Mouse (Mus musculus) intestine, embryonic 16.5 days (tissue): Measurements from ENCODE around the gene Rbm39. TPM values are rescaled to one million over a fixed set of nuclear protein-coding genes. Genes with fewer than 3 reads are reported as not detected.
A peak's percentile ranks its signal among the peaks of the same experiment; 100 is the strongest.

Experiments used
- ATAC-seq: fragments of 200-750 bp; cut with Nextera tagmentation; 2 replicates; pipeline ENCODE4 v1.8.0; 2017; ENCODE audit warnings: moderate TSS enrichment, moderate library complexity
- H3K27ac ChIP-seq: fragments of 300-500 bp; sonication (generic); 2 replicates; pipeline ENCODE4 v1.5.1; 2014; ENCODE audit warnings: mild to moderate bottlenecking, low read length
- H3K27me3 ChIP-seq: fragments of 300-500 bp; sonication (generic); replicated peaks from 2 replicates; pipeline ENCODE4 v1.6.1; 2014; ENCODE audit warnings: low read length, control low read depth, mixed read lengths; ENCODE audit not compliant: control insufficient read depth, insufficient read depth
- H3K36me3 ChIP-seq: fragments of 300-500 bp; sonication (generic); 2 replicates; pipeline ENCODE4 v1.6.1; 2014; ENCODE audit warnings: low read length, control low read depth; ENCODE audit not compliant: control insufficient read depth, insufficient read depth
- H3K4me1 ChIP-seq: fragments of 300-500 bp; sonication (generic); 2 replicates; pipeline ENCODE4 v1.6.1; 2014; ENCODE audit warnings: low read length, control low read depth, mixed read lengths; ENCODE audit not compliant: control insufficient read depth, insufficient read depth
- H3K4me2 ChIP-seq: fragments of 300-500 bp; sonication (generic); 2 replicates; pipeline ENCODE4 v1.6.1; 2014; ENCODE audit warnings: low read depth, low read length, control low read depth
- H3K4me3 ChIP-seq: fragments of 300-500 bp; sonication (generic); 2 replicates; pipeline ENCODE4 v1.5.1; 2014; ENCODE audit warnings: mild to moderate bottlenecking, low read length
- H3K9ac ChIP-seq: fragments of 300-500 bp; sonication (generic); 2 replicates; pipeline ENCODE4 v1.6.1; 2014; ENCODE audit warnings: low read depth, low read length
- H3K9me3 ChIP-seq: fragments of 300-500 bp; sonication (generic); 2 replicates; pipeline ENCODE4 v1.6.1; 2016; ENCODE audit warnings: low read length, control low read depth; ENCODE audit not compliant: control insufficient read depth
- WGBS: fragments of 180-500 bp; shearing (Covaris S2); extraction: QIAGEN DNeasy Blood & Tissue Kit; methylation state at CpG from one replicate; pipeline ENCODE4 v1.1.7; 2014; 5-methylcytosine and 5-hydroxymethylcytosine counted together
- polyA plus RNA-seq: library from polyadenylated mRNA; unstranded; fragments of >200 nt; fragmentation: Nextera tagmentation; extraction: Ambion mirVana; gene quantifications from 2 replicates; pipeline ENCODE4 v1.2.1, GENCODE M21; 2015

Rbm39 gene
- 450 and 473 TPM in 2 replicates for polyA plus RNA-seq

DNA sequence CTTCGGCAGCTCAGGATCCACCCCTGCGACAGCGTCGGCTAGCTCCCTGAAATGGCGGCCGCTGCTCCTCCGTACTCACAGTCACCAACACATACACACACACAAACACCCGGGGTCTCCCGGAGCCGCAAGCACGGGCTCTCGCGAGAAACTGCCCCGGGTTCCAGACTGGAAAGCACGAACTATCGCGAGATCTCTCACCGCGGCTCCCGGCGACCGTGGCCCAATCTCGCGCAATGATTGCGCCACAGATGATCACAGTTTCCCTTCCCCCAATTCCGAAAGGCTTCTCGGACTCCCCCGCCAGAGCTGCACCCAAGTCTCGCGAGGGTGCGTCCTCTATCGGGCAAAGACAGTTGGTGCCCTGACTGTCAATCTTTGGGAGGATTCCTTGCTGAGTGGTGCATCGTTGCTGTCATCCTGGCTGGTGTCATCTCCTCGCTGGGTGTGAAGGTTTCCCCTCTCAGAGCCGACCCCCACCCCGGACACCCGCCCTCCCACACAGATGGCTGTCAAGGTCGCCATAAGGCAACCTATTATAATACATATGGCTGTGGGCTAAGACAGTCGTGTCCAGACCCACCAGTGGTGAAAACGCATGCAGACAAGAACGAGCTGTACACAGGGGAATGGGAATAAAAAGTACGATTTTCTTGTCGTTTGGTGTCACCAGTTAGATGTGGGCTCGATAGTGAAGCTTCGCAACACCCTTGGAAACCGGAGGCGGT, at the start of gene Rbm39:
Rbm39 (minus strand) TSS at position 145 of the 728 bp plus-strand sequence.
- WGBS, result under 1% methylated on average over 47 of the region's 47 CpGs
- ATAC-seq, result peak; percentile 96
- no peaks in the 10 kb centered on the region for H3K9me3 ChIP-seq

DNA sequence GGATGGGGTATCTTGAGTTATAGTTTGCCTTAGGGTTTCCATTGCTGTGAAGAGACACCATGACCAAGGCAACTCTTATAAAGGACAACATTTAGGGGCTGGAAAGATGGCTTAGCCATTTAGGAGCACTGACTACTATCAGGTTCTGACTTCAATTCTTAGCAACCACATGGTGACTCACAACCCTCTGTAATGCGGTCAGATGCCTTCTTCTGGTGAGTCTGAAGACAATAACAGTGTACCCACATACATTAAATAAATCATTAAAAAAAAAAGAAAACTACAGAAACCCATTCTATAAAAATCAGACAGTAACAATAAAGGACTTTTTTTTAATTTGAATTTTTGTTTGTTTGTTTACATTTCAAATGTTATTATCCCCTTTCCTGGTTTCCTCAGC, 49.1 kb upstream of the Rbm39 start:
- ATAC-seq, result no peak
- no peaks in the 10 kb centered on the region for H3K9me3 ChIP-seq
- H3K4me3 ChIP-seq, result no peak overlapping the region
- no peak overlapping the region for H3K4me2 ChIP-seq
- no peak overlapping the region for H3K9ac ChIP-seq
- H3K36me3 ChIP-seq, result 0 out of 2 replicates have a peak, but pooled peaks cover 2% of the 10 kb centered on the region
- H3K27ac ChIP-seq, result no peak overlapping the region
- no peaks in the 10 kb centered on the region for H3K4me1 ChIP-seq
- no peaks in the 10 kb centered on the region for H3K27me3 ChIP-seq
- WGBS, result 97% methylated on average over 1 of the region's 1 CpGs

More for the DNA sequence above, at the start of gene Rbm39:
- H3K9ac ChIP-seq, result peak within 1 kb of the TSS; percentile 100
- peak within 1 kb of the TSS; percentile 64 for H3K4me2 ChIP-seq
- H3K36me3 ChIP-seq, result peaks cover 2% of the 10 kb centered on the region; the same call in 1 of the 2 replicates
- H3K4me1 ChIP-seq, result peaks cover 11% of the 10 kb centered on the region
- peak within 1 kb of the TSS; percentile 96 for H3K27ac ChIP-seq
- peak within 1 kb of the TSS; percentile 98 for H3K4me3 ChIP-seq
- no peaks in the 10 kb centered on the region for H3K27me3 ChIP-seq

DNA sequence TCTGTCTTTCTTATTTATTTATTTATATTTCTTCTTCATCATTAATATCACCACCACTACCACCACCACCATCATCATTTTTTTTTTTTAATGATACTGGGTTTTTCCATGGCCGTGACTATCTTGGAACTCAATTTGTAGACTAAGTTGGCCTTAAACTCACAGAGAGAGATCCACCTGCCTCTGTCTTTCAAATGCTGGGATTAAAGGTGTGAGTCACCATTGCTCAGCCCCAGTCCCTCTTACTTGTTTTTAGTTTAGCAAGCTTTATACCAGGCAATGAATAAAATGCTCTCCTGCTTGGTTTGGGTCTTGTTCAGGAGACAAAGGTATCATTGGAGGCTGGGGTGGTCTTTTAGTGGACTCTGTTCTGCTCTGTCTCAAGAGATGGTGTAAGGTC, 47.7 kb upstream of the Rbm39 start:
- no peak overlapping the region for H3K9ac ChIP-seq
- no peak overlapping the region for H3K4me3 ChIP-seq
- no peak overlapping the region for H3K27ac ChIP-seq
- H3K27me3 ChIP-seq, result no peaks in the 10 kb centered on the region
- WGBS, result 100% methylated on average over 1 of the region's 1 CpGs
- no peaks in the 10 kb centered on the region for H3K9me3 ChIP-seq
- no peaks in the 10 kb centered on the region for H3K4me1 ChIP-seq
- H3K36me3 ChIP-seq, result 0 out of 2 replicates have a peak, but pooled peaks cover 2% of the 10 kb centered on the region
- no peak for ATAC-seq
- H3K4me2 ChIP-seq, result no peak overlapping the region

DNA sequence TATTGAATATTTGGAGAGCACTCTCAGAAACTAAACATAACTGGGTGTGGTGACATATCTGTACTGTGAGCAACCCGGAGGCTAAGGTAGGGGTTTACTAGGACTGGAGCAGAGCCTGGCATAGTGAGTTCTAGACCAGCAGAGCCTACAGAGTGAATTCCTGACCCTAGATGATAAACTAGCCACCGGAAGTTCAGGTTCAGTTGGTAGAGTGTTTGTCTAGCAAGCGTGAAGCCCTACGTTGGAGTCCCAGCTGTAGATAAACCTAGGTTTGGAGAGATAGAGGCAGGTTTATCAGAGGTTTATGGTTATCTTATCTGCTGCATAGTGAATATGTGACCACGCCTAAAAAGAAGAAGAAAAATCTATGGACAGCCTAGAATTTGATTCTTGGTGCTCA, 44.0 kb upstream of the Rbm39 start:
- Histone ChIP-seq H3K36me3 (0 out of 2 replicates have a peak, but pooled peaks cover 2% of the 10 kb centered on the region), H3K4me2 (no peak overlapping the region), H3K9me3 (no peaks in the 10 kb centered on the region), H3K9ac (no peak overlapping the region), H3K4me3 (no peak overlapping the region), H3K27me3 (no peaks in the 10 kb centered on the region), H3K4me1 (no peaks in the 10 kb centered on the region), H3K27ac (no peak overlapping the region)
- 59% methylated on average over 5 of the region's 5 CpGs for WGBS
- no peak for ATAC-seq

DNA sequence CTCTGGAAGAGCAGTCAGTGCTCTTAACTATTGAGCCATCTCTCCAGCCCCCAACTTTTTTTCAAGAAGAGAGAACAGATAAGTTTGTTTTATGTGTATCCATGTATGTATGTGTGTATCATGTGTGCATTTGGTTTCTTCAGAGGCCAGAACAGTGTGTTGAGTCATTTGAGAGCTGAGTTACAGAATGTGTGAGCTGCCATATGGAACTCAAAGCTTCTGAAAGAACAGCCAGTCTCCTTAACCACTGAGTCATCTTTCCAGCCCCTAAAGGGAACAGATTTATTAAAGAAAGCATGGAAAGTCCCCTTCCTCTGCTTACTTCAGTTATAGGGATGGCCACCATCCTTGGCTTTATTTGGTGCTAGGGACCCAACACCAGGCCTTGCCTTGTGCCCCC, 42.1 kb upstream of the Rbm39 start:
- Histone ChIP-seq H3K9me3 (no peaks in the 10 kb centered on the region), H3K27me3 (no peaks in the 10 kb centered on the region), H3K36me3 (0 out of 2 replicates have a peak, but pooled peaks cover 2% of the 10 kb centered on the region), H3K4me2 (no peak overlapping the region), H3K9ac (no peak overlapping the region), H3K4me3 (no peak overlapping the region), H3K4me1 (no peaks in the 10 kb centered on the region), H3K27ac (no peak overlapping the region)
- no peak for ATAC-seq

DNA sequence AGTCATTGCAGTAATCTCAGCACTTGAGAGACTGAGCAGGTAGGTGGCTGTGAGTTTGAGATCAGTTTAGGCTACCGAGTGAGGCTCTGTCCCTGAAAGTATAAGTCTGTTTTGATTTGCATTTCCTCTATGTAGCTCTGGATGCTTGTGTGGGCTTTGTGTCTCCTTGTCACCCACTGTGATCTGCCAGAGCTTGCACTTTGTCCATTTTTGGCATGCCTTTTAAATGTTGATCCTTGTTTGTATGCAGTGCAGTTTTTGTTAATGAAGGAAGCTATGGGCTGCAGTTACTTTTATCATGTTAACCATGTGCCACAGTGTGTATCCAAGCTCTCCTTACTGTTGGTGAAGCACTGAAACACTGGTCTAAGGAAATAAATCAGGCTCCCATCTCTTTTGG, 37.7 kb upstream of the Rbm39 start:
- no peak for ATAC-seq
- no peaks in the 10 kb centered on the region for H3K36me3 ChIP-seq
- no peaks in the 10 kb centered on the region for H3K27me3 ChIP-seq
- no peak overlapping the region for H3K27ac ChIP-seq
- no peak overlapping the region for H3K9ac ChIP-seq
- WGBS, result 84% methylated on average over 1 of the region's 1 CpGs
- no peaks in the 10 kb centered on the region for H3K4me1 ChIP-seq
- no peak overlapping the region for H3K4me2 ChIP-seq
- no peak overlapping the region for H3K4me3 ChIP-seq
- no peaks in the 10 kb centered on the region for H3K9me3 ChIP-seq

DNA sequence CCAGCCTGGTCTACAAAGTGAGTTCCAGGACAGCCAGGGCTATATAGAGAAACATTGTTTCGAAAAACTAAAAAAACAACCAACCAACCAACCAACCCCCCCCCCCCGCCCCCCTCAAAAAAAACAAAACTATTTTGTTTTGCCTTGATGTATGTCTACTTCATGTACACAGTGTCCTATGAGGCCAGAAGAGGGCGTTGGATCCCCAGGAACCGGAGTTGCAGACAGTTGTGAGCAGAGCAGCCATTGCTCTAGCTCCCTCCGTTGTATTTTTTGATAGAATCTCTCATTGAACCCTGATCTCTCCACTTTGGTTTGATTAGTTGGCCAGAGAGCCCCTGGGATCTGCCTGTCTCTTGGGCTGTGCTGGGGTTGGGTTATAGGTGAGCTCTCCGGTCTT, 23.9 kb upstream of the Rbm39 start:
- Histone ChIP-seq H3K27me3 (no peaks in the 10 kb centered on the region), H3K27ac (no peak overlapping the region), H3K36me3 (no peaks in the 10 kb centered on the region; the same call in 1 of the 2 replicates), H3K4me2 (no peak overlapping the region), H3K4me3 (no peak overlapping the region), H3K4me1 (peaks cover 13% of the 10 kb centered on the region), H3K9ac (no peak overlapping the region), H3K9me3 (no peaks in the 10 kb centered on the region)
- no peak for ATAC-seq
- 93% methylated on average over 6 of the region's 6 CpGs for WGBS

DNA sequence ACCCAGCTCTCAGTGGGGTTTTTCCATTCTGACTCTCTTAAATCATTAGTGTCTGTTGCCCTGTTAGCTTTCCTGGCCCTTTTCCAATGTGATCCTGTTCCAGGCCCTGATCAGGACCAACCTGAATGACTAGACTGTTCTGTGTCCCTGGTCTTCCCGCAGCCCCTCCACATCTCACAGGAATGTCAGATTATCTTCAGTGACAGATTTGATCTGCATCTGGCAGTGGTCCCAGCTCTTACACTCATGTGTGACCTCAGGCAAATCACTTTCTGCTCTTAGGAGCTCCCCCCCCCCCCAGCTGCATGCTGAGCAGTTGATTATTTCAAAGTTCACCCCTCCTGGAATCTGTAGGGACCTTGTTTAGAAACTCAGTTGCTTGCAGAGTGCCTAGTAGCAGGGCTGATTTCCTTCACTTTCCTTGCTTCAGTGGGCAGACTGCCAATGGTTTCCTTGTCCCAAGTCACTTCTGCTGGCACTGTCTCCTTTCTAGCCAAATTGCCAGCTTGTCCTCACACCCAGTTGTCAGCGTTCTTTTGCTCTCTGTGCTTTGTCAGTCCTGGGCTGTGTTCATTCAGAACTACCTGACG, 22.9 kb upstream of the Rbm39 start:
- H3K4me3 ChIP-seq, result no peak overlapping the region
- peak; percentile 56 for ATAC-seq
- H3K27me3 ChIP-seq, result no peaks in the 10 kb centered on the region
- no peaks in the 10 kb centered on the region for H3K9me3 ChIP-seq
- 0 out of 2 replicates have a peak overlapping the region, but pooled peaks have one; percentile 5 for H3K27ac ChIP-seq
- no peak overlapping the region for H3K9ac ChIP-seq
- WGBS, result 42% methylated on average over 3 of the region's 3 CpGs
- H3K4me2 ChIP-seq, result no peak overlapping the region
- H3K4me1 ChIP-seq, result peaks cover 22% of the 10 kb centered on the region
- no peaks in the 10 kb centered on the region; the same call in 1 of the 2 replicates for H3K36me3 ChIP-seq

DNA sequence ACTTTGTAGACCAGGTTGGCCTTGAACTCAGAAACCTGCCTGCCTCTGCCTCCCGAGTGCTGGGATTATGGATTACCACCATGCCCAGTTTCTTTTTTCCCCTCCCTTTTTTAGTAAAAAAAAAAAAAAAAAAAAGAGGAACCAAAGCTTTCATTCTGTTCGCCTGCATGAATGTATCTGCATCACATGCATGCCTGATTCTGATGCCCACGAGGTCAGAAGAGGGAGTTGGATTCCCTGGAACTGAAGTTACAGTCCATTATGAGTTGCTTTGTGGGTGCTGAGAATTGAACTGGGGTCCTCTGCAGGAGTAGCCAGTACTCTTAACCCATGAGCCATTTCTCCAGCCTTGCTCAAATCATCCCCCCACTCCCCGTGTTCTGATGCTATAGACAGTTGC, 21.4 kb upstream of the Rbm39 start:
- H3K9ac ChIP-seq, result no peak overlapping the region
- no peak for ATAC-seq
- no peaks in the 10 kb centered on the region for H3K27me3 ChIP-seq
- H3K4me3 ChIP-seq, result no peak overlapping the region
- no peak overlapping the region for H3K27ac ChIP-seq
- H3K4me1 ChIP-seq, result peaks cover 27% of the 10 kb centered on the region
- 92% methylated on average over 4 of the region's 4 CpGs for WGBS
- no peaks in the 10 kb centered on the region for H3K36me3 ChIP-seq
- H3K4me2 ChIP-seq, result no peak overlapping the region
- no peaks in the 10 kb centered on the region for H3K9me3 ChIP-seq
